Mouse (Mus musculus): ENCODE measurements at regions not wholly inside any gene's neighbourhood (a gene's known extent, or its start where the extent isn't known, plus 50 kb on each side); places are given as distances from the start of the nearest gene placed in this dataset.

DNA sequence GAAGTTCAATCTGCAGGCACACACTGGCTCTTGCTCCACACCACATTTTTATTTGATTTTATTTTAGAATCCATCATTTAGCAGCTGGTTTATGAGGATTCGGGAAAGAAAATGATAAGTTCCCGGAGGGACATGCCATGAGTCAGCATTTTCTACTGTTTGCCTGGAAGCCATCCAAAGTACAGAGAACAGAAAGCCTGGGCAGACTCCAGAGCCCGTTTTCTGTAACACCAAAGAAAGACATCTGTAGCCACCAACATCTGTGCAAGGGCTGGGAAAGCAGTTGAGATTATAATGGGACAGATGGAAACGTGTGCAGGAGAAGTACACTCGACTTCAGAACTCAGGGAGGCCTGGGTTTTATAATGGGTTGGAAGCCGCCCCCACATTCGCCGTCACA is 62.8 kb upstream of the Pum3 start:
- TF ChIP-seq POLR2A (IDR thresholded peaks at IDR 0.05; ENCODE audit: extremely low read depth, insufficient read depth, low read length) (no peak), CTCF (IDR thresholded peaks at IDR 0.05; ENCODE audit: low read depth, low read length) (no peak)

All from liver, adult 2 months (tissue).